Mouse (Mus musculus) liver, embryonic 16.5 days (tissue): ENCODE data around the gene Palb2. TPM values are rescaled to one million over a fixed set of nuclear protein-coding genes. Genes with fewer than 3 reads are reported as not detected.

Source experiments
- ATAC-seq: fragments of 200-750 bp; cut with Nextera tagmentation; 2 replicates; pipeline ENCODE4 v1.8.0; 2017; ENCODE audit warnings: low read depth, mild to moderate bottlenecking, moderate number of reproducible peaks, moderate library complexity
- H3K27ac ChIP-seq: fragments of 300-500 bp; sonication (generic); 2 replicates; pipeline ENCODE4 v1.5.1; 2014; ENCODE audit warnings: mild to moderate bottlenecking, low read length
- H3K27me3 ChIP-seq: fragments of 300-500 bp; sonication (generic); 2 replicates; pipeline ENCODE4 v1.6.1; 2014; ENCODE audit warnings: low read depth, low read length, mixed read lengths; ENCODE audit not compliant: control insufficient read depth, insufficient read depth
- H3K36me3 ChIP-seq: fragments of 300-500 bp; sonication (generic); 2 replicates; pipeline ENCODE4 v1.6.1; 2014; ENCODE audit warnings: mild to moderate bottlenecking; ENCODE audit not compliant: control insufficient read depth, insufficient read depth
- H3K4me1 ChIP-seq: fragments of 300-500 bp; sonication (generic); 2 replicates; pipeline ENCODE4 v1.6.1; 2014; ENCODE audit warnings: low read depth, low read length, mixed read lengths; ENCODE audit not compliant: control insufficient read depth
- H3K4me2 ChIP-seq: fragments of 300-500 bp; sonication (generic); 2 replicates; pipeline ENCODE4 v1.6.1; 2014; ENCODE audit warnings: low read depth, low read length, mixed read lengths
- H3K4me3 ChIP-seq: fragments of 300-500 bp; sonication (generic); 2 replicates; pipeline ENCODE4 v1.5.1; 2014; ENCODE audit warnings: low read depth, mild to moderate bottlenecking, low read length
- H3K9ac ChIP-seq: fragments of 300-500 bp; sonication (generic); 2 replicates; pipeline ENCODE4 v1.6.1; 2014; ENCODE audit warnings: low read depth, low read length
- H3K9me3 ChIP-seq: fragments of 300-500 bp; sonication (generic); replicated peaks from 2 replicates; pipeline ENCODE4 v1.6.1; 2016; ENCODE audit warnings: low read length; ENCODE audit not compliant: control insufficient read depth
- WGBS: fragments of 180-500 bp; shearing (Covaris S2); extraction: QIAGEN DNeasy Blood & Tissue Kit; methylation state at CpG from one replicate; pipeline ENCODE4 v1.1.7; 2014; ENCODE audit not compliant: insufficient replicate concordance; 5-methylcytosine and 5-hydroxymethylcytosine counted together
- polyA plus RNA-seq: library from polyadenylated mRNA; unstranded; fragments of >200 nt; fragmentation: Nextera tagmentation; extraction: Ambion mirVana; gene quantifications from 2 replicates; pipeline ENCODE4 v1.2.1, GENCODE M21; 2015

Palb2 gene
- polyA plus RNA-seq, 1 experiment from 2014 or later, result 10.5 TPM

DNA sequence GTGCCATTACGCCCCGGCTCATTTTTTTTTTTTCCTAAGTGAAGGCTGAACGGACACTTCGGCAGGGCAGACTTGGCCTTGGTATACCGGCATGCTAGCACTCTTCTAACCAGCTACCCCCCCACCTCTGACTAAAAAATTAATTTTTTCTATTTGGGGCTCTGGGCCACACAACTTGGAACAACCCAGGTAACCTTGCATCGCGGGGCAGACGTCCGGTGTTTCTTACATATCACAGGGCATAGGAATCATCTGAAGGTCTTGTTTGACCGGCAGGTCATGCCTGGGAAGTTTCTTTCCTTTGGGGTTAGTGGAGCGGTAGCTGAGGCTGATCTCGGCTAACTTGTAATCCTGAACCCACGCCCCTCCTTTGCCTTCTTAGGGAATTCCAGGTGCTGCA lies 25.7 kb upstream of the Palb2 start:
- Histone ChIP-seq H3K36me3 (peaks cover 27% of the 10 kb centered on the region), H3K9me3 (no peaks in the 10 kb centered on the region), H3K4me3 (peak overlapping the region; percentile 96), H3K4me2 (peak overlapping the region; percentile 70), H3K27ac (peak overlapping the region; percentile 88), H3K27me3 (no peaks in the 10 kb centered on the region), H3K9ac (peak overlapping the region; percentile 82), H3K4me1 (peaks cover 22% of the 10 kb centered on the region)
- ATAC-seq, result no peak
- whole genome bisulfite sequencing, result 2% methylated on average over 13 of the region's 13 CpGs

DNA sequence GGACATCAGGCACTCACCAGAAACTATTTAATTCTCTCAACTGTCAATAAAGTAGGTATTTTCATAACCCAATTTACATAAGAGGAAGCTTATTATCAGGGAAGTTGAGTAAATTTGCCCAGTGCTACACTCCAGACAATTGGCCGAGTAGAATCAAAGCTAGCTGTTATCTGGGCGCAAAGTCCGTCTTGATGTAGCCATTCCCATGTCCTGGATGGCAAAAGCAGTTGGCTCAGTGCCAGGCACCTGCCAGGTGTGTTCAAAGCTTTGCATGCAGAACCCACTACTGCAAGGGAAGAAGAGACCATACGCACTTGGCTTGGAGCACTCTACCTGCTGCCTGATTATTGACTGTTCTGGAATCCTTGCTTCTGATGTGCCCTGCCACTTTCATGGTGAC lies 19.7 kb upstream of the Palb2 start:
- Histone ChIP-seq H3K27me3 (no peaks in the 10 kb centered on the region), H3K4me3 (no peak overlapping the region), H3K27ac (no peak overlapping the region), H3K9ac (no peak overlapping the region), H3K4me2 (no peak overlapping the region), H3K36me3 (peaks cover 11% of the 10 kb centered on the region), H3K4me1 (peaks cover 3% of the 10 kb centered on the region; the same call in 1 of the 2 replicates), H3K9me3 (no peaks in the 10 kb centered on the region)
- 56% methylated on average over 4 of the region's 4 CpGs for WGBS
- ATAC-seq, result peak; percentile 37

DNA sequence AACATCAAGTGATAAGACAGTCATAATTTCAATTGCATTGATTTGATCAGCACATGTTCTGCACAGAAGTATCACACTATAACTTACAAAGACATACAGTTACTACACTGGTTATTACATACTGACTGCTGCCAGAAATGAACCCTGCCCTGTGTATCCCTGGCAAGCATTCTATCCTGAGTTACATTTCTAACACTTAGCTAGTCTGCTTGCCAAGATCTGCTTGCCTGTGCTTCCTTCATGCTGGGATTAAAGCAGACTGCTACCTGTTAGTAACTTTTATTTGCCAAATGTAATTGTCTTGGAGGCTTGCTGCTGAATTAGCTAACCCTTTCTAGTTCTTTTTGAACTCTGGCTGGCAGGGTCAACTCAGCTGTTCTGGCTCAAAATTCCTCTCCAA lies 8.2 kb upstream of the Palb2 start:
- Histone ChIP-seq H3K36me3 (peaks cover 45% of the 10 kb centered on the region), H3K4me1 (no peaks in the 10 kb centered on the region), H3K4me2 (no peak overlapping the region), H3K9ac (no peak overlapping the region), H3K27me3 (no peaks in the 10 kb centered on the region), H3K4me3 (no peak overlapping the region), H3K9me3 (no peaks in the 10 kb centered on the region), H3K27ac (no peak overlapping the region)
- no peak for ATAC-seq

DNA sequence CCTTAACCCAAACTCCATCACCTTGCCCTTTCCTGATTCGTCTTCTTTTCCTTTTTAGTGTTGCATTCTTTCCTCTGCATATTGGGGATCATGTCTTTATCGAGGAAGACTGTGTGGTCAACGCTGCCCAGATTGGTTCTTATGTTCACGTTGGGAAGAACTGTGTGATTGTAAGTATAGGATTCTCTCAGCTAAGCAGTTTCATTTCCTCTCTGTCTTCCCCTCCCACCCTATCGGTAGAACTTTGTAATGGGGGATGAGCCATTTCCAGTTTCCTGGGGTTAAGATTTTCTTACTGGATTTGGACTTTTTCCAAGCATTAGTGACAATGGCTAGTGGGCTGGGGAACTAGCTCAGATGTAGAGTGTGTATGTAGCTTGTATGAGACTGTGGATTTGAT lies 5.4 kb upstream of the Palb2 start:
- peaks cover 33% of the 10 kb centered on the region for H3K36me3 ChIP-seq
- H3K4me2 ChIP-seq, result no peak overlapping the region
- no peaks in the 10 kb centered on the region for H3K27me3 ChIP-seq
- no peak overlapping the region for H3K27ac ChIP-seq
- no peak for ATAC-seq
- no peak overlapping the region for H3K4me3 ChIP-seq
- H3K9me3 ChIP-seq, result no peaks in the 10 kb centered on the region
- H3K9ac ChIP-seq, result no peak overlapping the region
- 80% methylated on average over 5 of the region's 5 CpGs for WGBS
- peaks cover 7% of the 10 kb centered on the region for H3K4me1 ChIP-seq

DNA sequence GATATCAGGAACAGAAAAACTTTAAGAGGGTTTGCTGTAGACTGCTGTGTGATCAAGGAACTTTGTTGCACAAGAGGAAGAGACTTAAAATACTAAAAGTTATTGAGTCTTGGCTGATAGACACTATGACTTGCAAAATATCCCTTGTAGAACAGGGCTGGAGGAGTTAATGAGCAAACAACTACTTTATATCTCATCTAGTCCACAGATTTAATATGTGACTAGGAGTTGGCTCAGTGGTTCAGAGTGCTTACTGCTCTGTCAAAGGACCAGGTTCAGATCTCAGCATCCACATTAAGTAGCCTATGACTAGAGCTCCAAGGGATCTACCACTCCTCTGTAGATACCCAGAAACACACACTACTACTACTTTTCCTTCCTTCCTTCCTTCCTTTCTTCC lies 4.3 kb upstream of the Palb2 start:
- Histone ChIP-seq H3K36me3 (peaks cover 30% of the 10 kb centered on the region), H3K9ac (no peak overlapping the region), H3K27me3 (no peaks in the 10 kb centered on the region), H3K4me1 (peaks cover 7% of the 10 kb centered on the region), H3K27ac (no peak overlapping the region), H3K4me2 (no peak overlapping the region), H3K4me3 (no peak overlapping the region), H3K9me3 (no peaks in the 10 kb centered on the region)
- no peak for ATAC-seq

DNA sequence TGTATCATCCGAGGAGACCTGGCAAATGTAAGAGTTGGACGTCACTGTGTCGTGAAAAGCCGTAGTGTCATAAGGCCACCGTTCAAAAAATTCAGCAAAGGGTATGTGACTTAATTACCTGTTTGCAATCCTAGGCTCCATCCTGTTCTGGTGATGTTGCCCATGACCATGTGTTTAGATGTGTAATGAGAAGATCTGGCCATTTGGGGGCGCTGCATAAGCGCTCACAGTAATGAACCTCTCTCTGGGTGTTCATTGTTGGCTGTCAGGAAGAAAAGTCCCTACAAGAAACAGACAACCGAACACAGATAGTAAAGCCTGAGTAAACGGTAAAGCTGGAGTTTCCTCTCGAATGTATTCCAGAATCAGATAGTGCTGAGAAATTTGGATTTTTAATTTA lies 2.3 kb upstream of the Palb2 start:
- Histone ChIP-seq H3K9ac (no peak overlapping the region), H3K27me3 (no peaks in the 10 kb centered on the region), H3K36me3 (peaks cover 28% of the 10 kb centered on the region), H3K9me3 (no peaks in the 10 kb centered on the region), H3K4me2 (no peak overlapping the region), H3K4me3 (no peak overlapping the region), H3K27ac (no peak overlapping the region), H3K4me1 (peaks cover 13% of the 10 kb centered on the region)
- no peak for ATAC-seq
- WGBS, result 68% methylated on average over 10 of the region's 10 CpGs

DNA sequence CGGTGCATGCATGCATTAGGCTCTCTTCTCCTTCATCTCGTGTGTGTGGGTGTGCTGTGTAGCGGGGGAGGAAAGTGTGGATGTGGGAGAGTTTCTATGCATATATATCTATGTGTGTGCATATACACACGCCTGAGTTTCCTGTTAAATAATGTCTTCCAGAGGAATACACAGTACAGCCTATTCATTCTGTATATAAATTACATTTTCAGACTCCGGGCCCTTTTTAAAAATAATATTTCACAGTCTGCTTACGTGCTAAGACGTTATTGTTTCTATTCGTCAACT lies 497 bp upstream of the Palb2 start:
- Histone ChIP-seq H3K27me3 (no peaks in the 10 kb centered on the region), H3K27ac (peak overlapping the region; percentile 78), H3K4me2 (peak overlapping the region; percentile 76), H3K9me3 (no peaks in the 10 kb centered on the region), H3K36me3 (peaks cover 18% of the 10 kb centered on the region), H3K9ac (peak overlapping the region; percentile 96), H3K4me1 (peaks cover 13% of the 10 kb centered on the region), H3K4me3 (peak overlapping the region; percentile 99)
- 10% methylated on average over 8 of the region's 8 CpGs for WGBS
- ATAC-seq, result no peak

DNA sequence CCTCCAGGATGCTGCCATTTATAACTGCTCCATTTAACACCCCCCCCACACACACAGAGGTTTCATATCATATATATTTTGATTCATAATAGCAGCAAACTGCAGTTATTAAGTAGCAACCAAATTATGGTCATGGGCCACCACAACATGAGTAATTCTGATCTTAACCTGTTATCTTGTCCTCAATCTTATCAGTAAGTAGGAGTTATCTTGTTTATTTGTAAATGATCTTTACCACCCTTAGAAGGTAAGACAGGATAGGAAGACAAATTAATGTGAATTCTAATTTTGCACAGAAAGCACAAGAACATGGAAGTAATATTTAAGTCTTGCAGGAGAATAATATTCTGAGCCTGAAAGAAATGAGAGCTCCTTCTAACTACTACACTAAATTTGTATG lies 951 bp downstream of the Palb2 start:
- ATAC-seq, result no peak
- peak overlapping the region; percentile 99 for H3K4me3 ChIP-seq
- H3K9ac ChIP-seq, result peak overlapping the region; percentile 96
- H3K27ac ChIP-seq, result no peak overlapping the region
- H3K4me2 ChIP-seq, result peak overlapping the region; percentile 76
- H3K36me3 ChIP-seq, result peaks cover 21% of the 10 kb centered on the region
- peaks cover 13% of the 10 kb centered on the region for H3K4me1 ChIP-seq
- no peaks in the 10 kb centered on the region for H3K27me3 ChIP-seq
- H3K9me3 ChIP-seq, result no peaks in the 10 kb centered on the region

DNA sequence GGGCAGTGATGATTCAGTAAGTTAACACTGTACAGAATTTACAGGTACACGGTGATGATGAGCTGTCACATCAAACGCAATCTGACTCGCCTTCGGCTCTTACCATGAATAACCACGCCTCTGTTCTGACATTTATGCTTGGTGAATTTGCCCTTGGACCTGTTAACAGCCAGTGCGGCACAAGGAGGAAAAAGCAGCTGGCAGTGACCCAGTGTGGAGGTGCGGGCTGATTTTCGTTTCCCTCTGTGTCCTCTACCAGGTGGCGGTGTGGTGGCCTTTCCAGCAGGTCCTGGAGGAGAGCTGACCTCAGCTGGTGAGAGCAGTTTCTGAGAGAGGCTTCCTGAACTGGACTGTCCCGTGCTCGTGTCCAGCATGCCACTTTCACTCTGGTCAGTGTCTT lies 5.8 kb downstream of the Palb2 start:
- no peak overlapping the region for H3K9ac ChIP-seq
- no peaks in the 10 kb centered on the region for H3K9me3 ChIP-seq
- WGBS, result 84% methylated on average over 11 of the region's 11 CpGs
- H3K4me3 ChIP-seq, result no peak overlapping the region
- H3K4me1 ChIP-seq, result peaks cover 6% of the 10 kb centered on the region; the same call in 1 of the 2 replicates
- no peak overlapping the region for H3K27ac ChIP-seq
- H3K36me3 ChIP-seq, result peaks cover 25% of the 10 kb centered on the region
- H3K27me3 ChIP-seq, result no peaks in the 10 kb centered on the region
- no peak for ATAC-seq
- no peak overlapping the region for H3K4me2 ChIP-seq

DNA sequence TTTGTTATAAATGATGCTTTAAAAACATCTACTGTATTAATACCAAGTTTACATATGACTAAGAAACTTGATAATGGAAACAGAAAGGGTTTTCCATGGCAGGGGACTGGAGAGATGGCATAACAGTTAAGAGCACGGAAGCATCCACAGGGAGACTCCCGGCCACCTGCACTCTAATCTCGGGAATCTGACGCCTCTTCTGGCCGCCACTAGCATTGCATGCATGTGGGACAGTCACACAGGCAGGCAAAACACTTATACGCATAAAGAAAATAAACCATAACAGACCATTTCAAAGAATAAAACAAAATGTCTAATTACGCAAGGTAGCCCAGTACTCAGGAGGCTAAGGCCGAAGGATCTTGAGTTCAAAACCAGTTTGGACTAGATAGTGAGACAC lies 7.1 kb downstream of the Palb2 start:
- H3K27ac ChIP-seq, result no peak overlapping the region
- no peak for ATAC-seq
- no peak overlapping the region for H3K4me2 ChIP-seq
- WGBS, result 77% methylated on average over 8 of the region's 8 CpGs
- H3K4me3 ChIP-seq, result no peak overlapping the region
- H3K4me1 ChIP-seq, result no peaks in the 10 kb centered on the region
- H3K27me3 ChIP-seq, result no peaks in the 10 kb centered on the region
- H3K36me3 ChIP-seq, result peaks cover 29% of the 10 kb centered on the region
- H3K9me3 ChIP-seq, result no peaks in the 10 kb centered on the region
- H3K9ac ChIP-seq, result no peak overlapping the region
